Mouse (Mus musculus): ENCODE data around the gene Snx30. TPM values are rescaled to one million over a fixed set of nuclear protein-coding genes. Genes with fewer than 3 reads are reported as not detected.

The Snx30 gene
- polyA plus RNA-seq, 1 experiment from 2014 or later: 16.5 TPM

DNA sequence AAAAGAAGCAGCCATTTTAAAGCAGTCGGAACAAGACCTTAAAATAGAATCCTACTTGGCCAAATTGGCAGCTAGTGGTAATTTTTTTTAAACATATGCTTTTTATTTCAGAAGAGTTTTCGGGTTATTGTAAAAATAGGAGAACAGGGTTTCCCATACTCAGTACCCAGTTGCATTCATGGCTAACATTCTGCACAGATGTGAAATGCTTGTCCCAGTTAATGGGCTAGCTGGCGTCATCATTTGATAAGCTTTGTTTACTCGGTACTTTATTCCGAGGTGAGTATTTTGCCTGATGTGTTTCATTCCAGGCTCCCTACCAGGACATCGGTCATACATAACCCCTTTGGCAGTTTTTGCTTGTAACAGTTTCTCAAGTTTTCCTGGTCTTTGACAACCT lies 64.8 kb downstream of the Snx30 start:
- H3K9ac ChIP-seq (ENCODE audit: low read depth, low read length): no peak overlapping the region
- no peak overlapping the region for H3K4me3 ChIP-seq (ENCODE audit: low read length)
- H3K9me3 ChIP-seq (ENCODE audit: control insufficient read depth, low read length): no peaks in the 10 kb centered on the region
- no peak overlapping the region for H3K4me2 ChIP-seq (ENCODE audit: low read length)
- no peak overlapping the region for H3K27ac ChIP-seq (ENCODE audit: low read depth, low read length)
- no peaks in the 10 kb centered on the region for H3K36me3 ChIP-seq (ENCODE audit: control insufficient read depth, insufficient read depth, low read length)
- no peaks in the 10 kb centered on the region for H3K27me3 ChIP-seq (replicated peaks; ENCODE audit: control insufficient read depth, insufficient read depth, low read length)
- ATAC-seq: no peak
- peaks cover 3% of the 10 kb centered on the region; the same call in 1 of the 2 replicates for H3K4me1 ChIP-seq (ENCODE audit: control insufficient read depth, insufficient read depth, low read depth, low read length)
- WGBS: 83% methylated on average over 6 of the region's 6 CpGs

DNA sequence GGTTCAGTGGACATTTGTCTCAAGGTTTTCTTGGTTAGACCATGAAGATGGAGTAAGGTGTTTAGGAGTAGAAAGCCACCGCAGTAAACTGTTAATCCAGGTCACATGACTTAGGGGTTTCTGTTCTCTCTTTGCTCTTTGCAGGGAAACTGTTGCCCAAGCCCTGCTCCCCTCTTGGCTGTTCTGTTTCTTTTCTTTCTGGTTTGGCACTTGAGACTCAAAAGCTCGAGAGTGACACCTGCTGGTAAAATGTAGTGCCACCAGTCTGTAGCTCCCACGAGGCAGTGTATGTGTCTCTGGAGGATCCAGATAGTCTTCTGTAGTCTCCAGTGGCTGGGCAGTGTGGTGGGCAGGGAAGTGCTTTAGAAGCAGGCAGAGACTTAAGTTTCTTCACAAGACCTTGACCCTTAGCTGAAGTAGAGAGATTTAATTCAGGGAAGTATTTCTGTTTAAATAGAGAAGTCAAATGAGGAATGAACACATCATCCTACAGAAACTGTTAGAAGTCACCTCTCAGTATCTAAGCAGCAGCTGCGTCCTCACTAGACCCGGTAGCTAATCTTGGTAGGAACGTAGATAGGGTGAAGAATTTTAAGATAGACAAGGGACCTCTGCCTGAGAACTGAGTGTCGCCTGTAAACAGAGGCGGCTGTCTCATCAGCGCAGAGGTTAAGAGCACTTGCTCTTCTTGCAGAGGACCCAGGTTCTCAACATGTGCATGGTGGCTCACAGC lies 65.4 kb downstream of the Snx30 start:
- peak; percentile 75 for ATAC-seq
- peaks cover 3% of the 10 kb centered on the region; the same call in 1 of the 2 replicates for H3K4me1 ChIP-seq (ENCODE audit: control insufficient read depth, insufficient read depth, low read depth, low read length)
- H3K27ac ChIP-seq (ENCODE audit: low read depth, low read length): no peak overlapping the region
- H3K9ac ChIP-seq (ENCODE audit: low read depth, low read length): no peak overlapping the region
- no peak overlapping the region for H3K4me3 ChIP-seq (ENCODE audit: low read length)
- H3K27me3 ChIP-seq (replicated peaks; ENCODE audit: control insufficient read depth, insufficient read depth, low read length): no peaks in the 10 kb centered on the region
- H3K4me2 ChIP-seq (ENCODE audit: low read length): no peak overlapping the region
- WGBS: 62% methylated on average over 9 of the region's 9 CpGs
- no peaks in the 10 kb centered on the region for H3K9me3 ChIP-seq (ENCODE audit: control insufficient read depth, low read length)
- H3K36me3 ChIP-seq (ENCODE audit: control insufficient read depth, insufficient read depth, low read length): no peaks in the 10 kb centered on the region

- H3K4me1 ChIP-seq (ENCODE audit: control insufficient read depth, insufficient read depth, low read depth, low read length): peaks cover 3% of the 10 kb centered on the region
- 35% methylated on average over 6 of the region's 6 CpGs for WGBS
- no peaks in the 10 kb centered on the region for H3K36me3 ChIP-seq (ENCODE audit: control insufficient read depth, insufficient read depth, low read length)
- H3K9ac ChIP-seq (ENCODE audit: low read depth, low read length): no peak overlapping the region
- no peaks in the 10 kb centered on the region for H3K27me3 ChIP-seq (replicated peaks; ENCODE audit: control insufficient read depth, insufficient read depth, low read length)
- ATAC-seq: no peak
- H3K4me3 ChIP-seq (ENCODE audit: low read length): no peak overlapping the region
- H3K4me2 ChIP-seq (ENCODE audit: low read length): no peak overlapping the region
- H3K9me3 ChIP-seq (ENCODE audit: control insufficient read depth, low read length): no peaks in the 10 kb centered on the region
- no peak overlapping the region for H3K27ac ChIP-seq (ENCODE audit: low read depth, low read length)
These were observed 67.6 kb downstream of the Snx30 start for GRCm38 (mm10) chr4:59873240-59873639.

GRCm38 (mm10) chr4:59873830-59874229 lies 68.2 kb downstream of the Snx30 start:
- Histone ChIP-seq H3K4me1 (ENCODE audit: control insufficient read depth, insufficient read depth, low read depth, low read length) (peaks cover 3% of the 10 kb centered on the region), H3K4me2 (ENCODE audit: low read length) (no peak overlapping the region), H3K9ac (ENCODE audit: low read depth, low read length) (no peak overlapping the region), H3K27ac (ENCODE audit: low read depth, low read length) (no peak overlapping the region), H3K27me3 (replicated peaks; ENCODE audit: control insufficient read depth, insufficient read depth, low read length) (no peaks in the 10 kb centered on the region), H3K4me3 (ENCODE audit: low read length) (no peak overlapping the region), H3K36me3 (ENCODE audit: control insufficient read depth, insufficient read depth, low read length) (no peaks in the 10 kb centered on the region), H3K9me3 (ENCODE audit: control insufficient read depth, low read length) (no peaks in the 10 kb centered on the region)
- ATAC-seq: no peak
- 31% methylated on average over 5 of the region's 5 CpGs for WGBS

GRCm38 (mm10) chr4:59876570-59876969 lies 70.9 kb downstream of the Snx30 start:
- H3K9ac ChIP-seq (ENCODE audit: low read depth, low read length): no peak overlapping the region
- H3K36me3 ChIP-seq (ENCODE audit: control insufficient read depth, insufficient read depth, low read length): 0 out of 2 replicates have a peak, but pooled peaks cover 2% of the 10 kb centered on the region
- H3K9me3 ChIP-seq (ENCODE audit: control insufficient read depth, low read length): no peaks in the 10 kb centered on the region
- H3K27ac ChIP-seq (ENCODE audit: low read depth, low read length): no peak overlapping the region
- no peak overlapping the region; the same call in 1 of the 2 replicates for H3K4me2 ChIP-seq (ENCODE audit: low read length)
- H3K27me3 ChIP-seq (replicated peaks; ENCODE audit: control insufficient read depth, insufficient read depth, low read length): no peaks in the 10 kb centered on the region
- no peak for ATAC-seq
- H3K4me3 ChIP-seq (ENCODE audit: low read length): no peak overlapping the region
- 71% methylated on average over 6 of the region's 6 CpGs for whole genome bisulfite sequencing
- no peaks in the 10 kb centered on the region; the same call in none of the 2 replicates for H3K4me1 ChIP-seq (ENCODE audit: control insufficient read depth, insufficient read depth, low read depth, low read length)

DNA sequence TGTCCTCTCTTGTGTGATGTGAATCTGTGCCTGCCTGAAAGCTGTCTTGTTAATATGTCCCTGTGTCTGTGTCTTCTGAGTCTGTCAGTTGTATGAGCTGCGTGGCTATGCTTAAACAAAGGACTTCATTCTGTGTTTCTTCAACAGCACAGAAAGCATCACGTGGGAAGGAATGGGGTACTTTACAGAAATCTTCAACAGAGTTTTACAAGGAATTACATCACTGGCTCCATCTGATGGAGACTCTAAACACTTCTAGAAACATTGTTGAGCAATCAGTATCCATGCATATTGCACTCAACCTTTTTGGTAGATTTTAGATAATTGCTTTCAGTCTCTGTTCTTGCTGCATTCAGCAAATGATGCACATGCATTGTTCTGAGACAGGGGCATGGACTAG lies 71.4 kb downstream of the Snx30 start:
- Histone ChIP-seq H3K9ac (ENCODE audit: low read depth, low read length) (no peak overlapping the region), H3K4me3 (ENCODE audit: low read length) (no peak overlapping the region), H3K9me3 (ENCODE audit: control insufficient read depth, low read length) (no peaks in the 10 kb centered on the region), H3K36me3 (ENCODE audit: control insufficient read depth, insufficient read depth, low read length) (peaks cover 3% of the 10 kb centered on the region), H3K27me3 (replicated peaks; ENCODE audit: control insufficient read depth, insufficient read depth, low read length) (no peaks in the 10 kb centered on the region), H3K4me2 (ENCODE audit: low read length) (no peak overlapping the region; the same call in 1 of the 2 replicates), H3K27ac (ENCODE audit: low read depth, low read length) (no peak overlapping the region), H3K4me1 (ENCODE audit: control insufficient read depth, insufficient read depth, low read depth, low read length) (no peaks in the 10 kb centered on the region; the same call in none of the 2 replicates)
- 48% methylated on average over 2 of the region's 2 CpGs for WGBS
- ATAC-seq: peak; percentile 29; the same call in 1 of the 2 replicates

DNA sequence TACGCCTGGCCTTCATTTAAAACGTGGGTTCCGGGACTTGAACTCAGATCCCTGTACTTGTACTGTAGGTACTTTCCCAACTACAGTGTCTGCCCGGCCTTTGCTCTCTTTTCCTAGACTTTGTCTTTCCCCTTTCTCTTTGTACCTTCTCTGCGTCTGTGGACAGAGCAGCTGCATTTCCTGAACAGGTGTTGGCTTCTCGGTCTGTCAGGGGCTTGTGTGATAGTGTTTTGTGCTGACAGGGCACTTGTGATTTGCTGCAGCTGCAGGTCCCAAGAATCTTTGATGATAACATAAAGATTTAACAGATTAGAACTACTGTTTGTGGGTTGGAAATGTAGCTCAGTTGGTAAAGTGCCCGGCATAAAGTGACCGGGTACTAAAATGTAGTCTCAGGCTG lies 73.0 kb downstream of the Snx30 start:
- Histone ChIP-seq H3K4me3 (ENCODE audit: low read length) (no peak overlapping the region), H3K36me3 (ENCODE audit: control insufficient read depth, insufficient read depth, low read length) (peaks cover 12% of the 10 kb centered on the region), H3K4me2 (ENCODE audit: low read length) (no peak overlapping the region), H3K4me1 (ENCODE audit: control insufficient read depth, insufficient read depth, low read depth, low read length) (no peaks in the 10 kb centered on the region; the same call in none of the 2 replicates), H3K27me3 (replicated peaks; ENCODE audit: control insufficient read depth, insufficient read depth, low read length) (no peaks in the 10 kb centered on the region), H3K27ac (ENCODE audit: low read depth, low read length) (no peak overlapping the region), H3K9ac (ENCODE audit: low read depth, low read length) (no peak overlapping the region), H3K9me3 (ENCODE audit: control insufficient read depth, low read length) (no peaks in the 10 kb centered on the region)
- 90% methylated on average over 8 of the region's 8 CpGs for WGBS
- no peak for ATAC-seq

DNA sequence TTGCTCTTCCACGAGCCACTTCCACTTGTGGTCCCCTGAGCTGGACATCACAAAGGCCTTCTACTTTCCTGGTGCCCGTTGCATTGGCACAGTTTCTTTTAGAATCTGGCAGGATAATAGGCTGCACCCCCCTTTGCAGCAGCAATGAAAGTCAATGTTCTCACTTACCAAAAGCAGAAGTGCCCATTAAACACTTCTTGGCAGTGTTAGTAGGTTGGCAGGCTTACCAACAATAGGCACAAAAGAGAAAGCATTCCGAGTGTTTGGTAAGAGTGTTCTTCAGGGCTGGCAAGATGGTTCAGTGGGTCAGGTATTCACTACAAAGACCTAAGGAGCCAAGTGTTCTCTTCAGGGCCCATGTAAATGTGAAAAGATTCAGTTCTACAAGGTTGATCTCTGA lies 73.8 kb downstream of the Snx30 start:
- H3K4me2 ChIP-seq (ENCODE audit: low read length): no peak overlapping the region

GRCm38 (mm10) chr4:59880725-59881124 lies 75.1 kb downstream of the Snx30 start:
- Histone ChIP-seq H3K4me2 (ENCODE audit: low read length) (no peak overlapping the region), H3K27me3 (replicated peaks; ENCODE audit: control insufficient read depth, insufficient read depth, low read length) (no peaks in the 10 kb centered on the region), H3K9ac (ENCODE audit: low read depth, low read length) (no peak overlapping the region), H3K36me3 (ENCODE audit: control insufficient read depth, insufficient read depth, low read length) (peaks cover 12% of the 10 kb centered on the region), H3K27ac (ENCODE audit: low read depth, low read length) (no peak overlapping the region), H3K9me3 (ENCODE audit: control insufficient read depth, low read length) (no peaks in the 10 kb centered on the region), H3K4me1 (ENCODE audit: control insufficient read depth, insufficient read depth, low read depth, low read length) (no peaks in the 10 kb centered on the region; the same call in none of the 2 replicates), H3K4me3 (ENCODE audit: low read length) (no peak overlapping the region)
- no peak for ATAC-seq
- 90% methylated on average over 5 of the region's 5 CpGs for WGBS

More for the DNA sequence above, 73.8 kb downstream of the Snx30 start:
- WGBS: 76% methylated on average over 3 of the region's 3 CpGs
- H3K4me1 ChIP-seq (ENCODE audit: control insufficient read depth, insufficient read depth, low read depth, low read length): no peaks in the 10 kb centered on the region; the same call in none of the 2 replicates
- H3K27me3 ChIP-seq (replicated peaks; ENCODE audit: control insufficient read depth, insufficient read depth, low read length): no peaks in the 10 kb centered on the region
- H3K9ac ChIP-seq (ENCODE audit: low read depth, low read length): no peak overlapping the region
- H3K36me3 ChIP-seq (ENCODE audit: control insufficient read depth, insufficient read depth, low read length): peaks cover 12% of the 10 kb centered on the region
- H3K27ac ChIP-seq (ENCODE audit: low read depth, low read length): no peak overlapping the region
- H3K9me3 ChIP-seq (ENCODE audit: control insufficient read depth, low read length): no peaks in the 10 kb centered on the region
- no peak for ATAC-seq
- H3K4me3 ChIP-seq (ENCODE audit: low read length): no peak overlapping the region

Data from hindbrain, embryonic 16.5 days (tissue).